Mouse (Mus musculus) stomach, embryonic 16.5 days (tissue): ENCODE measurements around the gene Fam177a. TPM values are rescaled to one million over a fixed set of nuclear protein-coding genes. Genes with fewer than 3 reads are reported as not detected.
"Not testable (repeated sequence)": the region's sequence is repeated elsewhere in the genome, so short reads cannot be mapped to it uniquely, and the experiment has no call there.

Experiments used
- ATAC-seq: fragments of 200-750 bp; cut with Nextera tagmentation; 2 replicates; pipeline ENCODE4 v1.8.0; 2017; ENCODE audit warnings: moderate number of reproducible peaks, moderate TSS enrichment; ENCODE audit not compliant: insufficient read depth, low FRiP score
- H3K27ac ChIP-seq: fragments of 300-500 bp; sonication (generic); 2 replicates; pipeline ENCODE4 v1.5.1; 2014; ENCODE audit warnings: low read length
- H3K27me3 ChIP-seq: fragments of 300-500 bp; sonication (generic); 2 replicates; pipeline ENCODE4 v1.6.1; 2014; ENCODE audit warnings: low read length, control low read depth, mixed read lengths; ENCODE audit not compliant: control insufficient read depth, insufficient read depth
- H3K36me3 ChIP-seq: fragments of 300-500 bp; sonication (generic); 2 replicates; pipeline ENCODE4 v1.6.1; 2014; ENCODE audit warnings: low read length; ENCODE audit not compliant: control insufficient read depth, insufficient read depth
- H3K4me1 ChIP-seq: fragments of 300-500 bp; sonication (generic); 2 replicates; pipeline ENCODE4 v1.6.1; 2014; ENCODE audit warnings: low read length, control low read depth, mixed read lengths; ENCODE audit not compliant: control insufficient read depth, insufficient read depth
- H3K4me2 ChIP-seq: fragments of 300-500 bp; sonication (generic); 2 replicates; pipeline ENCODE4 v1.6.1; 2014; ENCODE audit warnings: low read depth, low read length, mixed read lengths
- H3K4me3 ChIP-seq: fragments of 300-500 bp; sonication (generic); replicated peaks from 2 replicates; pipeline ENCODE4 v1.5.1; 2014; ENCODE audit warnings: mild to moderate bottlenecking, low read length
- H3K9ac ChIP-seq: fragments of 300-500 bp; sonication (generic); 2 replicates; pipeline ENCODE4 v1.6.1; 2014; ENCODE audit warnings: low read length
- H3K9me3 ChIP-seq: fragments of 300-500 bp; sonication (generic); replicated peaks from 2 replicates; pipeline ENCODE4 v1.6.1; 2016; ENCODE audit warnings: low read length, control low read depth; ENCODE audit not compliant: control insufficient read depth
- WGBS: fragments of 180-500 bp; shearing (Covaris S2); extraction: QIAGEN DNeasy Blood & Tissue Kit; methylation state at CpG from one replicate; pipeline ENCODE4 v1.1.7; 2014; 5-methylcytosine and 5-hydroxymethylcytosine counted together
- polyA plus RNA-seq: library from polyadenylated mRNA; unstranded; fragments of >200 nt; fragmentation: Nextera tagmentation; extraction: Ambion mirVana; gene quantifications from 2 replicates; pipeline ENCODE4 v1.2.1, GENCODE M21; 2015

Gene Fam177a
- polyA plus RNA-seq, 1 experiment from 2014 or later = 30.9 TPM

- not testable (repeated sequence) for H3K4me3 ChIP-seq, H3K4me1 ChIP-seq
Observed at GRCm38 (mm10) chr12:55137859-55138258, 13.6 kb downstream of the Fam177a start.

GRCm38 (mm10) chr12:55154559-55155448 is 30.5 kb downstream of the Fam177a start, which contains the start of gene Srp54b:
Gene Srp54b, plus strand, starts transcription at chr12:55155104.
- not testable (repeated sequence) for H3K4me2 ChIP-seq, H3K27me3 ChIP-seq, H3K9me3 ChIP-seq, H3K36me3 ChIP-seq, H3K27ac ChIP-seq, H3K4me1 ChIP-seq, H3K9ac ChIP-seq
- peak; percentile 98 for ATAC-seq
- peak within 1 kb of the TSS; percentile 26; the same call in 1 of the 2 replicates for H3K4me3 ChIP-seq
- no CpG with 5 or more reads among the region's 57 CpGs for WGBS

More at GRCm38 (mm10) chr12:55137859-55138258, 13.6 kb downstream of the Fam177a start:
- not testable (repeated sequence) for H3K4me2 ChIP-seq, H3K27ac ChIP-seq, H3K36me3 ChIP-seq, H3K27me3 ChIP-seq, H3K9ac ChIP-seq, H3K9me3 ChIP-seq, ATAC-seq
- no CpG with 5 or more reads among the region's 6 CpGs for WGBS

DNA sequence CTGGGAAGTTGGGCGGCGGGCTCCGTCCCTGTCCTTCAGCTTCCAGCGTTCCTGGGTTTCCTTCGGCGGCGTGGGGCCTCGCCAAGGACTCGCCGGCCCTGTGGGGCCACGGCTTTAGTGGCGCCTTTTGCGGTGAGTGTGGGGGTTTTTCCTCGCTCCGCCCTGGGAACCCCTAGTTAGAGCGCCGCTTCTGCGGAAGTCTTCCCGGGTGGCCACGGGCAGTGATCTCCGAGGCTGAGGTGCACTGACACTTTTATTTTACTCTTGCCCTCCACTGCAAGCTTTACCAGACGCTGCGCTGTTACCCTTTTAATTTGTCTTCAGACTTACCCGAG is 31.1 kb downstream of the Fam177a start:
- not testable (repeated sequence) for H3K27ac ChIP-seq, H3K36me3 ChIP-seq, H3K27me3 ChIP-seq, H3K4me1 ChIP-seq, H3K9ac ChIP-seq, H3K4me2 ChIP-seq, H3K9me3 ChIP-seq
- 0% methylated on average over 10 of the region's 24 CpGs for WGBS
- ATAC-seq = peak; percentile 34; the same call in 1 of the 2 replicates
- H3K4me3 ChIP-seq = peak overlapping the region; percentile 26; the same call in 1 of the 2 replicates

DNA sequence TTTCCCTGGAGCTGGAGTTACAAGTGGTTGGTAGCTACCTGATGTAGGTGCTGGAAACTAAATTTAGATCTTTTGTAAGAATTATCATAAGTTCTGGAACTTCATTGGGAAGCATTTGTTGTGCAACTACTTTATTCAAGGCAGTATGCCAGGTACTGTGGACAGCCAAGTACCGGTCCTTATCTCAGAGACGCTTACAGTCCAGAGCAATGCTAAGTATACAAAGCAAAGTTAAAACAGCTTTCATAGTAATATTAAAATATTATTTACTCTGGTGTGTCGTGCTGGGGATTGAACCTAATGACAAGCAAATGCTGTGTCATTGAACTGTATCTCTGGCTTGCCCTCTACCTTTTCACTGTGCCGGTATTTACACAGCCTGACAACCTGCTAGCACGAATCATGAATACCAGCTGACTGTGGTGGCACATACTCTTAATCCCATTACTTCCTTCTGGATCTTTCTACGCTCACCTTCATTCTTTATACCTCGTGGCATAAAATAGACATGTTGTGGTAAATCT is 42.8 kb downstream of the Fam177a start:
- H3K27ac ChIP-seq, H3K9ac ChIP-seq, H3K4me1 ChIP-seq, H3K9me3 ChIP-seq, H3K27me3 ChIP-seq, ATAC-seq, H3K4me3 ChIP-seq, H3K4me2 ChIP-seq, H3K36me3 ChIP-seq: not testable (repeated sequence)
- WGBS = no CpG with 5 or more reads among the region's 7 CpGs

DNA sequence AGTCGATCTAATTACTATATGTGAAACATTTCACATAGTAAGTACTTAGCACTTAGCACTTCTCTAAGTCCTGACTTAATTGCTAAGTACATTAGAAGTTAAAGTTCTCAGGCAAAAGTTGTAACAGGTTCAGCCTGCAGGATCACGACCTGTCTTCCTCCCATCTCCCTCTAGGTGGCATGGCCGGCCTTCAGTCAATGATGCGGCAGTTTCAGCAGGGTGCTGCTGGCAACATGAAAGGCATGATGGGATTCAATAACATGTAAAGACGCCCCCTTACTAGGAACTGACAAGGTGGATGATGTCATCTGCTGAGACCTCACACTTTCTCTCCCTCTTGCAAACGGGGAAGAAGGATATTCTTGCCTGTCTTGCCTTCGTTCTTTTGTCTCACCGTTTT is 63.4 kb downstream of the Fam177a start:
- H3K4me2 ChIP-seq, ATAC-seq, H3K9ac ChIP-seq, H3K9me3 ChIP-seq, H3K4me1 ChIP-seq, H3K36me3 ChIP-seq, H3K4me3 ChIP-seq, H3K27ac ChIP-seq, H3K27me3 ChIP-seq: not testable (repeated sequence)
- no CpG with 5 or more reads among the region's 8 CpGs for WGBS

DNA sequence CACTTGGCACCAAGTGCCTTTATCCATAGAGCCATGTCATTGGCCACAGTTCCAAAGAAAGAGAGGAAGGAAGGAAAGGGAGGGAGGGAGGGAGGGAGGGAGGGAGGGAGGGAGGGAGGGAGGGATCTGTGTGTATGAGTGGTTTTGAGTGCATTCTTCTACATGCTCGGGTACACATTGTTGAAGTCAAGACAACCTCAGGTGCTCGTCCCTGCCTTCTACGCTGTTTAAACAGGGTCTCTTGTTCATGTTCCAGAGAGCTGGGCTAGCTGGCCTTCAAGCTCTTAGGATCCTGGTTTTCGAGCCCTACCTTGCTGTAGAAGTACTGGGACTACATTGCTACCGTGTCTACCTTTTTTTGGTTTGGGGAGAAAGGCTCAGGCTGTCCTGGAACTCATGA is 64.9 kb downstream of the Fam177a start:
- WGBS = no CpG with 5 or more reads among the region's 5 CpGs

More for the DNA sequence above, 64.9 kb downstream of the Fam177a start:
- H3K36me3 ChIP-seq, H3K27ac ChIP-seq, H3K9me3 ChIP-seq, H3K27me3 ChIP-seq, H3K4me2 ChIP-seq, ATAC-seq, H3K9ac ChIP-seq, H3K4me3 ChIP-seq, H3K4me1 ChIP-seq: not testable (repeated sequence)

Other genes with a start within 250 kb of the Fam177a start
- not detected in 2 replicates for gene Gm20403, start 137.9 kb upstream of the Fam177a start, polyA plus RNA-seq
- gene Baz1a, start 110.1 kb upstream of the Fam177a start, polyA plus RNA-seq = 16.4 and 18.0 TPM in 2 replicates
- 25.8 and 32.9 TPM in 2 replicates for gene 2700097O09Rik, start 44.4 kb upstream of the Fam177a start, polyA plus RNA-seq
- 184 and 189 TPM in 2 replicates for gene Srp54a, start 44.2 kb upstream of the Fam177a start, polyA plus RNA-seq
- gene Srp54b, start 30.6 kb downstream of the Fam177a start, polyA plus RNA-seq = 55.6 and 62.1 TPM in 2 replicates
- gene 1700047I17Rik2, start 75.1 kb downstream of the Fam177a start, polyA plus RNA-seq = not detected in 2 replicates
- 77.0 and 79.6 TPM in 2 replicates for gene Srp54c, start 105.7 kb downstream of the Fam177a start, polyA plus RNA-seq
- 22.5 and 23.9 TPM in 2 replicates for gene 1110008L16Rik, start 175.1 kb downstream of the Fam177a start, polyA plus RNA-seq
- 10.6 and 10.9 TPM in 2 replicates for gene Ppp2r3c, start 178.5 kb downstream of the Fam177a start, polyA plus RNA-seq